Mouse (Mus musculus): Measurements from ENCODE around the gene Pde7b. TPM values are rescaled to one million over a fixed set of nuclear protein-coding genes. Genes with fewer than 3 reads are reported as not detected.

Gene Pde7b
- polyA plus RNA-seq, 1 experiment from 2014 or later: 3.7 TPM

DNA sequence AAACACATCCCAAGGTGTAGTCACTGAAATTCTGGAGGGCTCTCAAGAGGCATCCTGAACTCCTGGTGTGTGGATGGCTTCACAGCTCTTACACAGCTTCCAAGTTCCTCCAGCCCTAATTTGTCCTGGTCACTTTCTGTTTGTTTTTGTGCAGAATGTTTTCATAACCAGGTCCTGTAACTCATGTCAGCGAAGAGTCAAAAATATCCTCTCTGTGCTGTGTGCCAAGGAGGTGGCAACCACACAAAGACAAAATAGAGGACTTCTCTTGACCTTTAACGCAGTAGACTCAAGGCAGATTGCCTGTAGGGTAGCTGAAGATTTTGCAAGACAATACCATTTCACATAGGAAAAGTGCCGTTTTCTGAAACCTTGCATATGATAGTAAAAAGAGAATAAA is 14.9 kb upstream of the Pde7b start:
- H3K27me3 ChIP-seq: no peaks in the 10 kb centered on the region
- peaks cover 13% of the 10 kb centered on the region for H3K4me1 ChIP-seq
- no peaks in the 10 kb centered on the region for H3K9me3 ChIP-seq
- WGBS: 91% methylated on average over 3 of the region's 3 CpGs
- no peak overlapping the region for H3K4me3 ChIP-seq
- H3K27ac ChIP-seq (replicated peaks): no peak overlapping the region
- H3K9ac ChIP-seq (replicated peaks): no peak overlapping the region
- no peak for ATAC-seq (replicated peaks)
- no peaks in the 10 kb centered on the region for H3K36me3 ChIP-seq
- H3K4me2 ChIP-seq (replicated peaks): no peak overlapping the region

DNA sequence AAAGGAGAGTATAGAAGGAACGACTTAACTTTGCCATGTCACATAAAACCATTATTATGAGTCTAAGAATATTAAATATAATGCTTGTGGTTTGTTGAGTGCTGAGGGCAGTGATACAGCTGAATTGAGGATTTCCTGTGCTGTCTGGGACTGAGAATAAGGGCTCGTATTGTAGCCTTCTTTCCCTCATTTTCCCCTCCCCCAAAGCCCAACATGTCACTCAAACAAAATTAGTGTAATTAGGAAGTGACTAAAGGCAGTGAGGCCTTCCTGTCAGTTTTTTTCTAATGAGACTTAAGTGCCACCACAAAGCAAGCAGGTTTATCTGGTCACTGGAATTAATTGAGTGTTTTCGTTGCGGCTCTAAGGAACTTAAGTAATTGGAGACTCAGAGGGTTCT is 12.3 kb upstream of the Pde7b start:
- 16% methylated on average over 4 of the region's 4 CpGs for WGBS
- Histone ChIP-seq H3K9ac (replicated peaks) (no peak overlapping the region), H3K27me3 (no peaks in the 10 kb centered on the region), H3K27ac (replicated peaks) (peak overlapping the region; percentile 7; the same call in 1 of the 2 replicates), H3K36me3 (no peaks in the 10 kb centered on the region), H3K9me3 (no peaks in the 10 kb centered on the region), H3K4me3 (no peak overlapping the region), H3K4me2 (replicated peaks) (no peak overlapping the region), H3K4me1 (peaks cover 17% of the 10 kb centered on the region)
- ATAC-seq (replicated peaks): peak; percentile 57; the same call in 1 of the 2 replicates

DNA sequence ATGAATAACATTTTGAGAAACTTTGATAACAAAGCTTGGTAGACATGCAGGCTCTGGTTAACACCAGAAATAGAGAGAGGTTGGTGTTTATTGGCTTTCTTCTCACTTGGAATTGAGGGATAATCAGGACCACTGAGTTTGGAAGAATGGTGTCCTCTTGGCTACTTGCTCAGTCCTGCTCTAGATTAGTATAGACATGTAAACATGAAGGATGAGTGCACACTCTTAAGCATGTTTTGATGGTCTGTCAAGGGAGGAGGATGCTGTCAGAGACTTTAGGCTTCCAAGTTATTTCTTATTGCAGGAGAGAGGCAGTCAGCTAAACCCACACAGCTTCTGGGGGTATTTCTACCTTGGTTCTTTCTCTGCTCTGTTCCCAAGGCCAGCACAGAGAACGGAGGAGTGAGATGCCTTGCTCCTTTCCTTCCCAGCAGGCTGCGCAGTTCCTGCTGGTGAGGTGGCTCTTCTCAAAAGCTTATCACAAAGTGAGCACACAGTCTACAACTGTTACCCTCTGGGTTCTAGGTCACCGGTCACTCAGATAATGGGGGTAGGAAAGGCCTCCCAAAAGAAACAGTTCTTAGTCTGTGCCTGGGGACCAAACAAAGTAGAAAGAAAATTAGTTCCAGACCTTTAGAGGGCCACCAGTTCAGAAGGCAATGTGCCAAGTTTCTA is 11.0 kb upstream of the Pde7b start:
- no peak for ATAC-seq (replicated peaks)
- no peak overlapping the region for H3K4me3 ChIP-seq
- WGBS: 78% methylated on average over 3 of the region's 3 CpGs

DNA sequence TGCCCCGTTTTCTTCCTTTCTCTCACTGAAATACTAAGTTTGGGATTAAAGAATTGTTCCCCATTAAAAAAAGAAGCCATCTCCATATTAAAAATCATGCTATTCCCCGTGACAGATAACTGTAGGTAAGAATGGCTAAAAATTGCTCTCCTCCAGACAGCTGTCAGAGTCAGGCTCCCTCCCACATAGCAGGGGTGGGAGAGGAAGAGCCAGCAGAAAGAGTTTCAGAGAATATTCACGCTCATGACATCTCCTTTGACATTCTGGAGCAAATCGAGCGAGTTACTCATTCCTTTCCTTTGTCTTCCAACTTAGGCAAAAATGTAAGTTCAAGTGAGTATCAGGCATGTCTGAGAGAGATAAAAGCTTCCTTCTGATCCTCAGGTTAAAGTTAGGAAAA is 8.7 kb upstream of the Pde7b start:
- peaks cover 17% of the 10 kb centered on the region for H3K4me1 ChIP-seq
- ATAC-seq (replicated peaks): no peak
- H3K27ac ChIP-seq (replicated peaks): no peak overlapping the region
- no peaks in the 10 kb centered on the region for H3K9me3 ChIP-seq
- WGBS: 79% methylated on average over 5 of the region's 5 CpGs
- no peak overlapping the region for H3K9ac ChIP-seq (replicated peaks)
- H3K4me3 ChIP-seq: no peak overlapping the region
- H3K36me3 ChIP-seq: no peaks in the 10 kb centered on the region
- no peaks in the 10 kb centered on the region for H3K27me3 ChIP-seq
- no peak overlapping the region for H3K4me2 ChIP-seq (replicated peaks)

More for the DNA sequence above, 11.0 kb upstream of the Pde7b start:
- H3K27me3 ChIP-seq: no peaks in the 10 kb centered on the region
- no peak overlapping the region for H3K27ac ChIP-seq (replicated peaks)
- no peaks in the 10 kb centered on the region for H3K9me3 ChIP-seq
- no peak overlapping the region for H3K4me2 ChIP-seq (replicated peaks)
- peaks cover 17% of the 10 kb centered on the region for H3K4me1 ChIP-seq
- no peaks in the 10 kb centered on the region for H3K36me3 ChIP-seq
- H3K9ac ChIP-seq (replicated peaks): no peak overlapping the region

DNA sequence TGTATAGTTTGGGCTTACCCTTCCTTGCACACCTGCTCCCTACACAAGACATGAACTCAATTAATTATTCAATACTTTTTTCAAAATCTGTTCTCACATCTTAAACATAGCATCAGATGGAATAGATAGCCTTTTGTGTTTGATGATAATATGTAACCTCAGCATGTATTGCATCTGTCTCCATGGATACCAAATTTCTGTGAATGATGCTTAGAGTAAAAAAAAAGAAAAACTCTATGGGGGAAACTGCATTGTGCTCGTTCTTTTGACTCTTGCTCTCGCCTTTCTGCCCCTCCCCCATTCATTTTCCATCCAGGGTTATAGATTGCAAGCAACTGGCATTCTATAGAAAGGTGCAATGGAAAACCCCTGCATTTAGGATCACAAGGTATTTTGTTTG is 7.3 kb upstream of the Pde7b start:
- Histone ChIP-seq H3K4me1 (peaks cover 12% of the 10 kb centered on the region), H3K4me3 (no peak overlapping the region), H3K27me3 (no peaks in the 10 kb centered on the region), H3K4me2 (replicated peaks) (no peak overlapping the region), H3K9me3 (no peaks in the 10 kb centered on the region), H3K36me3 (no peaks in the 10 kb centered on the region), H3K9ac (replicated peaks) (no peak overlapping the region), H3K27ac (replicated peaks) (0 out of 2 replicates have a peak overlapping the region, but pooled peaks have one; percentile 2)
- no peak for ATAC-seq (replicated peaks)
- WGBS: 23% methylated on average over 2 of the region's 2 CpGs

DNA sequence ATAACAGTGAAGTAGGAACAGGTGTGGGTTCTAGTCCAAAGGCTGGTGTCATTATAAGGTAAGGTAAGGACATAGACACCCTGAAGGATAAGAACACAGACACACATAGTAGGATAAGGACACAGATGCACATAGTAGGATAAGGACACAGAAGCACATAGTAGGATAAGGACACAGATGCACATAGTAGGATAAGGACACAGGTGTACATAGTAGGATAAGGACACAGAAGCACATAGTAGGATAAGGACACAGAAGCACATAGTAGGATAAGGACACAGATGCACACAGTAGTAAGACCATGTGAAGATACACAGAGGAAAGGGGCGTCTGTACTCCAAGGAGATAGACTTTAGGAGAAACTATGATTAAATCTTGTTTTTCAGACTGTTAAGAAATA is 5.2 kb upstream of the Pde7b start:
- H3K4me2 ChIP-seq (replicated peaks): no peak overlapping the region
- no peak for ATAC-seq (replicated peaks)
- peaks cover 11% of the 10 kb centered on the region; the same call in 1 of the 2 replicates for H3K4me1 ChIP-seq
- no peaks in the 10 kb centered on the region for H3K27me3 ChIP-seq
- no peaks in the 10 kb centered on the region for H3K36me3 ChIP-seq
- H3K9ac ChIP-seq (replicated peaks): no peak overlapping the region
- H3K4me3 ChIP-seq: no peak overlapping the region
- H3K27ac ChIP-seq (replicated peaks): no peak overlapping the region
- H3K9me3 ChIP-seq: no peaks in the 10 kb centered on the region
- WGBS: 73% methylated on average over 1 of the region's 1 CpGs

DNA sequence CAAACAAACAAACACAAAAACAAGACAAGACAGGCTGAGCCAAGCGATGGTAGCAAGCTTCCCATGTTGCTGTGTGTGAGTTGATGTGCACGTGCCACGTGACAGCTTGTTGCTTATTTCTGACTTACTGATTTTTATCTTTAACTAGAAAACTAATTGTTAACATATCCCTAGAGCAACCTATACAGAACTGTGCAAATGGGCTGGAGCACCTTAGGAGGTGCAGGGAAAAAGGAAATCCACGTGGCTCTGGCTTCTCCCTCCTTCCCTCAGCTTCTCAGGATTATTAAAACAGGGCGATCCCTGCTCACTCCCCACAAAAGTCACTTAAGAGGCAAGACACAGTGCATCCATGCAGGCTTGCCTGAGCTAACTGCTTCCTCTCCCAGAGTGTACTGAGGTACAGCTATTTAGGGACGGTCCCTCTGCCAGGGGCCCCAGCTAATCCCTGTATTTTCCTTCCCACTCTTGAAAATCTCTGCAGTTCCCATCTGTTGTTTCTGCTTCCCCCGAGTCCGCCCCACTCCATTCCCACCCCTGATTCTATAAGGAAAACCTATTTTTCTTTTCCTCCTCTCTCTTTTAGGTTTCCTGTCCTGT is 606 bp upstream of the Pde7b start:
- peak overlapping the region; percentile 49 for H3K4me2 ChIP-seq (replicated peaks)
- peaks cover 33% of the 10 kb centered on the region for H3K4me1 ChIP-seq
- no peaks in the 10 kb centered on the region for H3K36me3 ChIP-seq
- no peak overlapping the region for H3K27ac ChIP-seq (replicated peaks)
- no peak overlapping the region for H3K9ac ChIP-seq (replicated peaks)
- no peaks in the 10 kb centered on the region for H3K9me3 ChIP-seq
- H3K4me3 ChIP-seq: peak overlapping the region; percentile 33
- 42% methylated on average over 8 of the region's 8 CpGs for WGBS
- no peaks in the 10 kb centered on the region for H3K27me3 ChIP-seq
- peak; percentile 20; the same call in 1 of the 2 replicates for ATAC-seq (replicated peaks)

DNA sequence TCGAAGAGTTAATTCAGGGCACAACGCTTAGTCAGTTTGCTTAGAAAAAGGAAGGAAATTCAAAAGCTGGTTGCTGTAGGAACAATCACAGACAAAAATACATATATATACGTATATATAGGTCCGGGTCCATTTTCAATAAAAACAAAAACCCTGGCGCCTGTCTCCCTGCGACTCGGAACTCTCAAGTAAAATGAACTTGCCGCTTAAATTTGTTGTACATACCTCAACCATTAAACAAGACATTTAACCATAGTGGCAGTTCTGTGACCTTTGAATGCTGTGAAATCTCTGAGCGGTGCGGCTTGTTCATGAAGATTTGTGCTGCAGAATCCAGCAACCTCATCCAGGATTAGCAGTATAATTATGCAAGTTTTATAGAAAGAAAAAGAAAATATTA is 427 bp downstream of the Pde7b start:
- peak overlapping the region; percentile 49 for H3K4me2 ChIP-seq (replicated peaks)
- H3K27ac ChIP-seq (replicated peaks): peak overlapping the region; percentile 39; the same call in 1 of the 2 replicates
- peaks cover 33% of the 10 kb centered on the region for H3K4me1 ChIP-seq
- no peaks in the 10 kb centered on the region for H3K36me3 ChIP-seq
- H3K9me3 ChIP-seq: no peaks in the 10 kb centered on the region
- H3K27me3 ChIP-seq: no peaks in the 10 kb centered on the region
- no peak; the same call in 1 of the 2 replicates for ATAC-seq (replicated peaks)
- 27% methylated on average over 10 of the region's 10 CpGs for WGBS
- peak overlapping the region; percentile 35 for H3K9ac ChIP-seq (replicated peaks)
- H3K4me3 ChIP-seq: peak overlapping the region; percentile 33

DNA sequence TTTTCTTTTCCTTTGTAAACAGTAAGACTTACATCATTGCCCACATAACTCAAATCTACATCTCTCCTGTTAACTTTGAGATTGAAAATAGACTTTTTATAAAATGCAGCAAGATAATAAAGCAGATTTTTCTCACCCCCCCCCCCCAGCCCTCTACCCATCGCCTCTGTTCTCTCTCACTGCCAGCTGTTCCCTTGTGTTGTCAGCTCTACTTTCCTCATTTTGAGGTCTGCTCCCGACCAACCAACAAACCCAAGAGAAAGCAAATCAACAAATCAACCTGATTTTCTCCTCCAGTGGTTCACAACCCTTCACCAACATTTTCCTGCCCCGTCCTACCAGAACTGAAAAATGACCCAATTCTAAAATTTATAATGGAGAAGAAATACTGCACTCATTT is 916 bp downstream of the Pde7b start:
- Histone ChIP-seq H3K4me2 (replicated peaks) (peak overlapping the region; percentile 49), H3K4me3 (peak overlapping the region; percentile 33), H3K9ac (replicated peaks) (peak overlapping the region; percentile 35; the same call in 1 of the 2 replicates), H3K9me3 (no peaks in the 10 kb centered on the region), H3K27ac (replicated peaks) (no peak overlapping the region), H3K36me3 (no peaks in the 10 kb centered on the region), H3K4me1 (peaks cover 33% of the 10 kb centered on the region), H3K27me3 (no peaks in the 10 kb centered on the region)
- no peak for ATAC-seq (replicated peaks)
- 6% methylated on average over 3 of the region's 3 CpGs for WGBS

DNA sequence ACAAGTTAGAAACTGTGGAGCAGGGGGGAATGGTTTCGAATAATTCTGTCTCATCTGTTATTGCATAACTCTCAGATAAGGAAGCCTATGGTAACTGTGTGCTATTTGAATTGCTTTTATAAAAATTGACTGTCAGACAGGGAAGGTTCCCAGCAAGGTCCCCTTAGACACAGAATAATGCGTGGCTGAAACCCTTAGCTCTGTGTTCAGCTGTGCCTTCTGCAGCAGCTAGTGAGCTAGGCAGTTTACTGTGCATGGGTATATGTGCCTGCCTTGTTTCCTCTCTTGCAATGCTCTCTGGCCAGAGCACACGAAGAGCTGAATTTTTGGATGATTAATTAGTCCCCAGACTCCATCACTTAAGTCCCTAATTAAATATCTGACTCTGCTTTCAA is 1.4 kb downstream of the Pde7b start:
- no peaks in the 10 kb centered on the region for H3K9me3 ChIP-seq
- H3K4me2 ChIP-seq (replicated peaks): peak overlapping the region; percentile 35
- no peaks in the 10 kb centered on the region for H3K36me3 ChIP-seq
- H3K4me3 ChIP-seq: peak overlapping the region; percentile 10; the same call in 1 of the 2 replicates
- WGBS: 24% methylated on average over 3 of the region's 3 CpGs
- peak overlapping the region; percentile 69 for H3K27ac ChIP-seq (replicated peaks)
- no peak; the same call in 1 of the 2 replicates for ATAC-seq (replicated peaks)
- no peaks in the 10 kb centered on the region for H3K27me3 ChIP-seq
- peaks cover 33% of the 10 kb centered on the region for H3K4me1 ChIP-seq
- peak overlapping the region; percentile 23; the same call in 1 of the 2 replicates for H3K9ac ChIP-seq (replicated peaks)

DNA sequence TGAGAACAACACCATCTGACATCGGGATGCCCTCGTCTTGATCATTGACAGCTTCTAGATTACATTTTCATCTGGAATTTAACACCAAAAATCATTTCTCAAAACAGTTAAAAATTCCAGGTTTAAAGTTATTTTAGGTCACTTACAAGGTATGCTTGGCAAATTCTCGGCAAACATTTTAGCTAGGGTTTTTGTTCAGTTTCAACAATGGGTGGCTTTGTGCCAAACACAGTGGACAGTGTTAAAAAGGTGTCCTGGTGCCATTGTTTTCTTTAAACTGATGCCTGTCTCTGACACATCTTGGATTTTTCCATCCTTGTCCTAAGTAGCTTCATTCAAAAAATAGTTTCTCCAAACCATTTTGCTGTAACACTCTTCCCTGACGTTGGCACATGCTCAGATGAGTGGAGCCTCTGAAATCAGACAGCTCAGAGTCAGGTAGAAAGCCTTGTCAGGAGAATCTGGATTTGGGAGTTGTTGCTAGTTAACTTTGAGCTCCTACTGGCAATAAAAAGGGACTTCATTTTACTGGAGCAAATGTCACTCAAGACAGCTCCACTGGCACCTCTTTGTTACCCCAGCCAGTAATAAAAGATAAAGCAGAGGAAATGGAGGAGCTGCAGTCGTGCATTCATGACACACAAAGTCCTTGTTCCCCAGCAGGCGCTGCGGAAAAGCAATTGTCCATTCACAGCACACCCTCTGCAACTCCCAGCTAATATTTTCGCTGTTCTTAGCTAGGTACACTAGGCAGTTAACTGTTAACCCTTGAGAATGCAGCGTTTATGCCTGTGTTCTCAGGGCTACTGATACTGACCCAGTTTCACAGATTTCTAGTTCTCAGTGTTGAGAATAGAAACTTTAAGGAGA is 2.0 kb downstream of the Pde7b start:
- 23% methylated on average over 9 of the region's 9 CpGs for WGBS
- Histone ChIP-seq H3K27me3 (no peaks in the 10 kb centered on the region), H3K36me3 (no peaks in the 10 kb centered on the region), H3K9ac (replicated peaks) (peak overlapping the region; percentile 23; the same call in 1 of the 2 replicates), H3K4me1 (peaks cover 33% of the 10 kb centered on the region), H3K4me3 (peak overlapping the region; percentile 10; the same call in 1 of the 2 replicates), H3K9me3 (no peaks in the 10 kb centered on the region), H3K27ac (replicated peaks) (peak overlapping the region; percentile 69), H3K4me2 (replicated peaks) (peak overlapping the region; percentile 35)
- no peak for ATAC-seq (replicated peaks)

DNA sequence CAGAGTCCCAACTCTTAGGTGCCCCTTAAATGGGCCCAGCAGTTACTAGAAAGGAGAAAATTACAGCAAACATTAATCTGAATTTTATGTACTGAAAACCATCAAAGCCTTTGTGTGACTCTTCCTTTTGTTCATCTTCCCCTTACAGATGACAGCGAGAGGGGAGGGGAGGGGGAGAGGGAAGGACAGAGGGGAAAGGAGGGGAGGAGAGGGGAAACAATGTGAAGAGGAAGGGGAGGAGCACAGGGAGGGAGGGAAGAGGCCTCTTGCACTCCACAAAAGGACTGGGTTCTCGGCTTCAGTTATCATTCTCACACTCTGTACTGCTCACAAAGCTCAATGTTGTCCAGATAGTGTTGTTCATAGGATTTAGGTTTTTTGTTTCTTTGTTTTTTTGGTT is 5.7 kb downstream of the Pde7b start:
- Histone ChIP-seq H3K27me3 (no peaks in the 10 kb centered on the region), H3K36me3 (no peaks in the 10 kb centered on the region), H3K4me2 (replicated peaks) (no peak overlapping the region), H3K9me3 (no peaks in the 10 kb centered on the region), H3K4me3 (no peak overlapping the region), H3K9ac (replicated peaks) (no peak overlapping the region), H3K4me1 (peaks cover 19% of the 10 kb centered on the region), H3K27ac (replicated peaks) (no peak overlapping the region)
- WGBS: 40% methylated on average over 2 of the region's 2 CpGs
- ATAC-seq (replicated peaks): no peak
